In genomic region chr3:89100811-89101210, GRCm38 (mm10) we compare ENCODE assay signal across 8 mouse cellular contexts. TPM values are rescaled to one million over a fixed set of nuclear protein-coding genes. Genes with fewer than 3 reads are reported as not detected.
DNase-seq lines count a peak whose midpoint lies in the region; ATAC-seq and TF ChIP-seq lines count a peak whose summit lies in the region.

TSS of gene Gm43738 (minus strand) at chr3:89101099.

- no peak for DNase-seq in kidney, postnatal 0 days (ENCODE audit: low spot score)
- no peak for DNase-seq in kidney, adult 18-20 months
- DNase-seq in MN1 (ENCODE audit: low spot score), result peak; percentile 34
- DNase-seq in adrenal gland, postnatal 10 days, result no peak
- DNase-seq in gastrocnemius, postnatal 25 days, result no peak
- DNase-seq in layer of hippocampus, postnatal 25 days (ENCODE audit: extremely low spot score in 1 of 2, low spot score in 1 of 2), result no peak

- H3K9ac ChIP-seq in kidney, postnatal 0 days (ENCODE audit: low read depth, low read length), result peak within 1 kb of the TSS; percentile 51
- peak within 1 kb of the TSS; percentile 80 for H3K9ac ChIP-seq in forebrain, embryonic 12.5 days
- H3K9ac ChIP-seq in liver, embryonic 12.5 days, result peak within 1 kb of the TSS; percentile 84

- H3K4me1 ChIP-seq in kidney, postnatal 0 days (replicated peaks; ENCODE audit: insufficient read depth, low read length), result peaks cover 4% of the 10 kb centered on the region; the same call in 1 of the 2 replicates
- peaks cover 36% of the 10 kb centered on the region for H3K4me1 ChIP-seq in forebrain, embryonic 12.5 days
- peaks cover 43% of the 10 kb centered on the region for H3K4me1 ChIP-seq in liver, embryonic 12.5 days

- no peaks in the 10 kb centered on the region for H3K9me3 ChIP-seq in kidney, postnatal 0 days (replicated peaks; ENCODE audit: low read length)
- H3K9me3 ChIP-seq in forebrain, embryonic 12.5 days, result no peaks in the 10 kb centered on the region
- H3K9me3 ChIP-seq in liver, embryonic 12.5 days (replicated peaks), result no peaks in the 10 kb centered on the region

- peaks cover 13% of the 10 kb centered on the region; the same call in 1 of the 2 replicates for H3K36me3 ChIP-seq in kidney, postnatal 0 days (ENCODE audit: insufficient read depth, low read length)
- H3K36me3 ChIP-seq in forebrain, embryonic 12.5 days (replicated peaks), result peaks cover 37% of the 10 kb centered on the region
- H3K36me3 ChIP-seq in liver, embryonic 12.5 days, result peaks cover 47% of the 10 kb centered on the region

- TF ChIP-seq CTCF in kidney, postnatal 0 days (IDR thresholded peaks at IDR 0.05; ENCODE audit: low read depth), result no peak

- WGBS in kidney, postnatal 0 days, result 33% methylated on average over 7 of the region's 7 CpGs
- 49% methylated on average over 7 of the region's 7 CpGs for WGBS in forebrain, embryonic 12.5 days
- 50% methylated on average over 7 of the region's 7 CpGs for WGBS in liver, embryonic 12.5 days (ENCODE audit: insufficient replicate concordance)

- H3K27ac ChIP-seq in kidney, postnatal 0 days, result 0 out of 2 replicates have a peak within 1 kb of the TSS, but pooled peaks have one; percentile 57
- peak within 1 kb of the TSS; percentile 82 for H3K27ac ChIP-seq in forebrain, embryonic 12.5 days
- H3K27ac ChIP-seq in liver, embryonic 12.5 days, result peak within 1 kb of the TSS; percentile 89

- H3K4me2 ChIP-seq in kidney, postnatal 0 days (ENCODE audit: low read length), result peak within 1 kb of the TSS; percentile 86
- peak within 1 kb of the TSS; percentile 89 for H3K4me2 ChIP-seq in forebrain, embryonic 12.5 days
- H3K4me2 ChIP-seq in liver, embryonic 12.5 days, result peak within 1 kb of the TSS; percentile 95

- ATAC-seq in kidney, postnatal 0 days (replicated peaks; ENCODE audit: low FRiP score, low read depth), result no peak
- no peak for ATAC-seq in forebrain, embryonic 12.5 days (ENCODE audit: low FRiP score)
- no peak for ATAC-seq in liver, embryonic 12.5 days

- H3K4me3 ChIP-seq in kidney, postnatal 0 days (replicated peaks; ENCODE audit: low read depth, low read length), result peak within 1 kb of the TSS; percentile 50
- peak within 1 kb of the TSS; percentile 79 for H3K4me3 ChIP-seq in forebrain, embryonic 12.5 days (replicated peaks)
- peak within 1 kb of the TSS; percentile 80 for H3K4me3 ChIP-seq in liver, embryonic 12.5 days

- no peaks in the 10 kb centered on the region for H3K27me3 ChIP-seq in kidney, postnatal 0 days (ENCODE audit: insufficient read depth, low read length)
- H3K27me3 ChIP-seq in forebrain, embryonic 12.5 days, result no peaks in the 10 kb centered on the region
- no peaks in the 10 kb centered on the region for H3K27me3 ChIP-seq in liver, embryonic 12.5 days (replicated peaks)

RNA-seq across cellular contexts. Expression of gene Gm43738, which starts in this region (rescaled TPM):
- polyA plus RNA-seq in kidney, postnatal 0 days (2015; fragmentation: Nextera tagmentation; extraction: Ambion mirVana), result not detected in 2 replicates
- 0.12 TPM in 1 of 2 replicates, not detected in the other for polyA plus RNA-seq in forebrain, embryonic 12.5 days (2016; fragmentation: Nextera tagmentation; extraction: Ambion mirVana)
- polyA plus RNA-seq in liver, embryonic 12.5 days (2016; fragmentation: Nextera tagmentation; extraction: Ambion mirVana), result 0.06 TPM in 1 of 2 replicates, not detected in the other
- not detected for total RNA-seq in adrenal gland, postnatal 10 days (2021)
- not detected for total RNA-seq in gastrocnemius, postnatal 25 days (2021)
- total RNA-seq in layer of hippocampus, postnatal 25 days (2021), result not detected
